Mouse (Mus musculus) forebrain, embryonic 12.5 days (tissue): ENCODE data around the gene Ears2. TPM values are rescaled to one million over a fixed set of nuclear protein-coding genes. Genes with fewer than 3 reads are reported as not detected.
"Not testable (repeated sequence)": the region's sequence is repeated elsewhere in the genome, so short reads cannot be mapped to it uniquely, and the experiment has no call there.

Experiments
- ATAC-seq: fragments of 200-750 bp; cut with Nextera tagmentation; 2 replicates; pipeline ENCODE4 v1.8.0; 2017; ENCODE audit warnings: moderate TSS enrichment; ENCODE audit not compliant: low FRiP score
- H3K27ac ChIP-seq: fragments of 300-500 bp; sonication (generic); 2 replicates; pipeline ENCODE4 v1.5.1; 2016; ENCODE audit warnings: mild to moderate bottlenecking
- H3K27me3 ChIP-seq: fragments of 300-500 bp; sonication (generic); 2 replicates; pipeline ENCODE4 v1.6.1; 2016; ENCODE audit warnings: mild to moderate bottlenecking
- H3K36me3 ChIP-seq: fragments of 300-500 bp; sonication (generic); replicated peaks from 2 replicates; pipeline ENCODE4 v1.6.1; 2016; ENCODE audit warnings: mild to moderate bottlenecking
- H3K4me1 ChIP-seq: fragments of 300-500 bp; sonication (generic); 2 replicates; pipeline ENCODE4 v1.6.1; 2016
- H3K4me2 ChIP-seq: fragments of 300-500 bp; sonication (generic); 2 replicates; pipeline ENCODE4 v1.6.1; 2016; ENCODE audit warnings: mild to moderate bottlenecking, moderate library complexity
- H3K4me3 ChIP-seq: fragments of 300-500 bp; sonication (generic); replicated peaks from 2 replicates; pipeline ENCODE4 v1.5.1; 2016; ENCODE audit warnings: mild to moderate bottlenecking
- H3K9ac ChIP-seq: fragments of 300-500 bp; sonication (generic); 2 replicates; pipeline ENCODE4 v1.6.1; 2016; ENCODE audit warnings: mild to moderate bottlenecking
- H3K9me3 ChIP-seq: fragments of 300-500 bp; sonication (generic); 2 replicates; pipeline ENCODE4 v1.6.1; 2016
- WGBS: fragments of 180-500 bp; shearing (Covaris S2); methylation state at CpG from one replicate; pipeline ENCODE4 v1.1.7; 2016; 5-methylcytosine and 5-hydroxymethylcytosine counted together
- polyA plus RNA-seq: library from polyadenylated mRNA; unstranded; fragments of >200 nt; fragmentation: Nextera tagmentation; extraction: Ambion mirVana; gene quantifications from 2 replicates; pipeline ENCODE4 v1.2.1, GENCODE M21; 2016

Ears2 gene
- polyA plus RNA-seq, result 15.0 and 16.1 TPM in 2 replicates

DNA sequence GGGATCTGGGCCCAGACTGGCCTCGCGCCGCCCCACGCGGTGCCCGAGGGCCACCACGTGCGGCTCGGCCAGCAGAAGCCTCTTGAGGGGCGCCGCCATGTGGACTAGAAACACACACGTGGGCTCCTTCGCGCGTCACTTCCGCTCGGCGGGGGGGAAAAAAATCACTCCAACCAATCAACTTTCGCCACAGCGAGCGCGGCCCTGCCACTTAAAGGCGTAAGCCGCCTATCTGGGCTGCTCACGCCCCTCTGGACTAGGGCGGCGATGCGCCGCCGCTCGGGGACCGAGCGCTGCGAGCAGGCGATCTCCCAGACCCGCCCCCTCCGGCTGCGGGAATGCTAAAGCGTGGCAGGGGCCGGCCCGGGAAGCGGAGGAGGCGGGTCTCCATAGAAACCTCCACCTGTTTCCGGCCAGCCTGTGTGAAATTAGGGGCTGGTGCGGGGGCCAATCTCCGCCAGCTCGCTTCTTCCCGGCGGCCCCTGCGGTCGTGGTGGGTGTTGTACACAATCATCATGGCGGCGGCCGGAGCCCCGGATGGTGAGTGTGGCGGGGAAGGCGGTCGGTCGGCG lies at the start of gene Ears2, which contains the start of gene Ubfd1:
Gene Ears2 (minus strand): TSS at position 319 of the 572 bp plus-strand sequence.
Gene Ubfd1 (plus strand): TSS at position 231 of the 572 bp plus-strand sequence.
- peak within 1 kb of the TSS; percentile 96 for H3K27ac ChIP-seq
- no peaks in the 10 kb centered on the region for H3K27me3 ChIP-seq
- H3K4me3 ChIP-seq, result peak within 1 kb of the TSS; percentile 100
- peaks cover 29% of the 10 kb centered on the region for H3K4me1 ChIP-seq
- peak; percentile 99 for ATAC-seq
- peak within 1 kb of the TSS; percentile 82 for H3K4me2 ChIP-seq
- peak within 1 kb of the TSS; percentile 97 for H3K9ac ChIP-seq
- under 1% methylated on average over 59 of the region's 60 CpGs for WGBS
- no peaks in the 10 kb centered on the region for H3K9me3 ChIP-seq
- H3K36me3 ChIP-seq, result peaks cover 31% of the 10 kb centered on the region

DNA sequence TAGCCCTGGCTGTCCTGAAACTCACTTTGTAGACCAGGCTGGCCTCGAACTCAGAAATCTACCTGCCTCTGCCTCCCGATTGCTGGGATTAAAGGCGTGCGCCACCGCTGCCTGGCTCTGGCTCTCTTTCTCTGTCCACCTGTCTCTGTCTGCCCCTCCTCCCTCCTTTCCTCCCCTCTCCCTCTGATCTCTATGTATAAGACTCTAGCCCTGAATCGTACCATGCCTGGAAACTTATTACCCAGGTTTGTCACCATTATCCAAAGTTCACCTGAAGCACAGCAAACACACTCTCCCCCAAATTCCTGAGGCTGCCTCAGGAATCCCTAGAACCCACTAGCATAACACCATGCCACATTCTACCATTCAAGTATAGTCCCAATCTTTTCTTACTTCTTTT lies 41.1 kb upstream of the Ears2 start:
- no peak overlapping the region for H3K27ac ChIP-seq

DNA sequence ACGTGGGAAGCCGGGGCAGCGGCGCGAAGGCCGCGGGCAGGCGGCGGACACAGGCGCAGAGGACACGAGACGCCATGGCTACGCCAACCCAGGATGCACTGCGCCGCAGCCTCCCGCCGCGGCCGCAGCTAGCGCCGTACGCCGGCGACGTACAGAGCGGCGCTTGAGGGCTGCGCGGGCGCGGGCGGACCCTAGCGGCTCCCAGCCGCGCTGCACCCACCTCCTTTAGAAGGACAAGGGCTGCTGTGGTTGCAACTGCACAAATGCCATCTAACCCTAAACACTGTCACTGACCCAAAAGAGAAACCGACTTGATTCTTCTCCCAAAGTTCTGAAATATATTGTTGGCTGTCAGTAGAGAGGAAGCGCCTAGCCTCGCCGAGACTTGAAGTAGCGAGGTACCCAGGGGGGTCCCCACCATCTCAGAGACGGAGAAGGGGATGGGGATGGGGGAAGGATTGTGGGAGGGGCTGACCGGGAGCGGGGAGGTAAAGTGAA lies 34.7 kb upstream of the Ears2 start, which contains the start of gene Ndufab1:
Gene Ndufab1 (minus strand): TSS at position 140 of the 498 bp plus-strand sequence.
- Histone ChIP-seq H3K4me2 (peak within 1 kb of the TSS; percentile 83), H3K4me1 (peaks cover 13% of the 10 kb centered on the region), H3K9me3 (no peaks in the 10 kb centered on the region), H3K27me3 (no peaks in the 10 kb centered on the region), H3K36me3 (peaks cover 20% of the 10 kb centered on the region), H3K9ac (peak within 1 kb of the TSS; percentile 76), H3K27ac (no peak within 1 kb of the TSS), H3K4me3 (peak within 1 kb of the TSS; percentile 60)
- peak; percentile 99 for ATAC-seq
- WGBS, result under 1% methylated on average over 32 of the region's 43 CpGs

More for the DNA sequence above, 41.1 kb upstream of the Ears2 start:
- WGBS, result 97% methylated on average over 6 of the region's 6 CpGs
- Histone ChIP-seq H3K9me3 (no peaks in the 10 kb centered on the region), H3K4me2 (no peak overlapping the region), H3K27me3 (no peaks in the 10 kb centered on the region), H3K36me3 (peaks cover 42% of the 10 kb centered on the region), H3K4me1 (no peaks in the 10 kb centered on the region), H3K9ac (no peak overlapping the region), H3K4me3 (no peak overlapping the region)
- no peak for ATAC-seq

DNA sequence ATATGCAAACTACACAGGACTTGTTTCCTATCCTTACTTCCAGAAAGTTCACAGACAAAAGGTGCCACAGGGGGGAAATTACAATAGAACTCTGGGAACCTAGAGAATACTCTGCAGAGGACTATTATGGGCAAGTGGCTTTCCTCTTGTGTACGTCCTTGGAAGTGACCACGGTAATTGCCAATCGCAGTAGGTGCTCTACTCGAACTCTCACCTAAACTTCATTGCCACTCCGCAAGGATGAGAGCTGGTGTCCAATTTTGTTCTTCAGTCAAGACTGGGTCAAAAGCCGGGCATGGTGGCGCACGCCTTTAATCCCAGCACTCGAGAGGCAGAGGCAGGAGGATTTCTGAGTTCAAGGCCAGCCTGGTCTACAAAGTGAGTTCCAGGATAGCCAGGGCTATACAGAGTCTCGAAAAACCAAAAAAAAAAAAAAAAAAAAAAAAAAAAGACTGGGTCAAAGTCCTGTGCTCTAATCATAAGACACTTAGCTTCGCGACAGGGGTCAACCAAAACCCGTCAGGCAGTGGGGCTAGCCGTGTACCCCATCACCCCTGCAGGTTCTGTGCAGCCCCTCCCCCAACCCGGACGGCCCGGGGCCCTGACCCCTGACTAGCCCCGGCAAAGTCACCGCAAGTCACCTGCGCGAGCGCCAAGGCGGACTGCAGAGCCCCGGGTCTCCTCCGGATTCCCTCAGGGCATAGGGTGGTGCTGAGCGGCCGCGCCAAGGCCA lies 34.1 kb upstream of the Ears2 start:
- not testable (repeated sequence) for H3K27ac ChIP-seq, H3K27me3 ChIP-seq, H3K9me3 ChIP-seq
- H3K9ac ChIP-seq, result peak overlapping the region; percentile 76
- peak overlapping the region; percentile 60 for H3K4me3 ChIP-seq
- peak; percentile 80 for ATAC-seq
- WGBS, result 7% methylated on average over 25 of the region's 28 CpGs
- peaks cover 23% of the 10 kb centered on the region for H3K36me3 ChIP-seq
- H3K4me1 ChIP-seq, result peaks cover 13% of the 10 kb centered on the region
- peak overlapping the region; percentile 83 for H3K4me2 ChIP-seq

DNA sequence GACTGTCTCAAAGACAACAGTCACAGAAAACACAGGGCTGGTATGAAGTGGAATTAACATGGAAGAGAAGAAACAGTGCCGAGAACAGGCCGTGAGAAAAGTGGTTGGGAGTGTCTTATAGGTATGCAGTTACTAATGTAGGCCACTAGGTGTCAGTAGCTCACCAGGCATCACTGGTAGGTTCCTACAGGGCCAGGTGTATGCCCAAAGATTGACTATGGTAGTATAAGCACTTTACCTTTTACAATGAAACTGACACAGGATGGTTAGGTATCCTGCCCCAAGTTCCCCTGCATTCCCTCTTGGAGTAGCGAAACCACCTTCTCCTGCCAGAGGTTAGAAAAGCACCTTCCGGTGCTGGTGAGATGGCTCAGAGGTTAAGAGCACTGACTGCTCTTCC lies 32.2 kb upstream of the Ears2 start:
- H3K9me3 ChIP-seq, result no peaks in the 10 kb centered on the region
- H3K27ac ChIP-seq, result no peak overlapping the region
- 67% methylated on average over 4 of the region's 4 CpGs for WGBS

DNA sequence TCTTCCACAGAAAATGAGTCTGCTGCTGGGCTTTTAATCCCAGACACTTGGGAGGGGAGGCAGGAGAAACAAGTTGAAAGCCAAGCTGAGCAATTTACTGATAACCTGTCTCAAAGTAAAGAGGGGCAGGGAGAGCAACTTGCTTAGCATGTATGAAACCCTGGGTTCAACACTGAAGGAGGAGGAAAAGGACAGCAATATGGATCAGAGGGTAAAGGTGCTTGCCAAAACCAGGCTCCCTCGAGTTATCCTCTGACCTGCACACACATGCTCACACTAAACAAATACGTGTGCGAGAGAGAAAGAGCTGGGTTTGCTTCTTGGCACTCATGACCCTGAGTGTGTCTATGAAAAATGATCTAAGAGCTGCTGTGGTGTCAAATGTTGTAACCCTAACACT lies 30.9 kb upstream of the Ears2 start:
- no peaks in the 10 kb centered on the region for H3K9me3 ChIP-seq
- ATAC-seq, result no peak
- H3K27ac ChIP-seq, result no peak overlapping the region
- no peaks in the 10 kb centered on the region for H3K27me3 ChIP-seq
- peaks cover 13% of the 10 kb centered on the region for H3K4me1 ChIP-seq
- 94% methylated on average over 3 of the region's 3 CpGs for WGBS
- no peak overlapping the region for H3K4me3 ChIP-seq
- peaks cover 51% of the 10 kb centered on the region for H3K36me3 ChIP-seq
- no peak overlapping the region for H3K4me2 ChIP-seq
- H3K9ac ChIP-seq, result no peak overlapping the region

More for the DNA sequence above, 32.2 kb upstream of the Ears2 start:
- Histone ChIP-seq H3K4me2 (no peak overlapping the region), H3K27me3 (no peaks in the 10 kb centered on the region), H3K4me1 (peaks cover 13% of the 10 kb centered on the region), H3K4me3 (no peak overlapping the region), H3K9ac (no peak overlapping the region), H3K36me3 (peaks cover 42% of the 10 kb centered on the region)
- no peak for ATAC-seq

DNA sequence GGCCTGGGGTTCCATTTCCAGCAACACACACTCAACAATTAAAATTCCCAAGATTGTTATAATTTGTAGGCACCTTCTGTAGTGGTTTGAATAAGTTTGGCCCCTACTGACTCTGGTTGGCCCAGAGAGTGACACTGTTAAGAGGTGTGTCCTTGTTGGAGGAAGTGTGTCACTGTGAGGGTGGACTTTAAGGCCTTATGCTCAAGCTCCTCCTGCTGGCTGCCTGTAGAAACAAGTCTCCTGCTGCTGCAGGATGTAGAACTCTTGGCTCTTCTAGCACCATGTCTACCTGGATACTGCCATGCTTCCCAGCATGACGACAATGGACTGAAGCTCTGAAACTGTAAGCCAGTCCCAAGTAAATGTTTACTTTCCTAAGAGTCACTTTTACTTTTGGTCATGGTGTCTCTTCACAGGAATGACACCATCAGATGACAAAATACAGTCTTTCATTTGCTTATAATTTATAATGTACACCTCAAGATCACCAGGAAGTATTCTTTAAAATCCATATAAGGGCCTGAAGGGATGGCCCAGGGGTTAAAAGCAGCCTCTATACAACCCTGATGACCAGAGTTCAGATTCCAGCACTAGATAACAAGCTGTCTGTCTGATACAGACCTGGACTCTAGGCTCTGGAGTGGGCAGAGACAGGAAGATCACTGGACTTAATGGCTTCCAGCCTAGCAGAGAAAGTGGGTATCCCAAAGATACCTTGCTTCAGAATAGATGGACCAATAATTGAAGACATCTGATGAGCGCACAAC lies 27.7 kb upstream of the Ears2 start:
- 97% methylated on average over 2 of the region's 2 CpGs for WGBS
- no peak for ATAC-seq
- H3K36me3 ChIP-seq, result peaks cover 82% of the 10 kb centered on the region

DNA sequence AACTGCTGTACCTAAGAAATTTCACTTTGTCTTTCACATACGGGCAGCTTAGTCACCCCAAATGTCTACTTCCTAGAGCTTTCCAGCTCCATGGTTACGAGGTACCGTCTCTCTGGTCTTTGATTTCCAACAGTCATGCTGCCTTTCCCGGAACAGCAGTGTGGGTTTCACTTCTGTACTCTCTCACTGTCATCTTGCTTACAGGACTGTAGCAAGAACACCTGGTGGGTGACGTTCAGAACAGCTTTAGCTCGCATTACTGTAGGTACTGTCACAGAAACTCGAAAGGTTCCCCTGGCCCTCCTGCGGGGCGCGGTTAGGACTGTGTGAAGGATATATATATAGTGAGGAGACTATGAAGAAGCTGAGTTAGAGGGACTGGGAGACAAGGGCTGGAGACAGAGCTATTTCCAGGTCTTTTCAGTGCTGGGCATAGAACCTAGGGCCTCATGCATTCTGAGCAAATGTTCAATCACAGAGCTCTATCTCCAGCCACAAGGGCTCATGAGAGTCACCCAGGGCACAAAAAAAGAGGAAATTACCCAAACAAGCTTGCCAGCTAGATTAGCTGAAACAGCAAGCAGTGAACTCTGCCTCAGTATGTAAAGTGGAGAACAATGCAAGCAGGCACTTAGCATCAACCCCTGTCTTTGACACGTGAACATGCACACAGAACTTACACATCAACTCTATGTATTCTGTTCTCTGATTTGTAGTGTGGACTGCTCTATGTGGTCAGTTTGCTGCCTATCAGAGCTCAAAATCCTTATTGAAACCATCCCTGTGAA lies 20.3 kb upstream of the Ears2 start:
- Histone ChIP-seq H3K4me2 (no peak overlapping the region), H3K27ac (no peak overlapping the region), H3K9ac (no peak overlapping the region), H3K36me3 (peaks cover 77% of the 10 kb centered on the region), H3K4me1 (no peaks in the 10 kb centered on the region), H3K27me3 (no peaks in the 10 kb centered on the region), H3K4me3 (no peak overlapping the region), H3K9me3 (no peaks in the 10 kb centered on the region)
- no peak for ATAC-seq
- 95% methylated on average over 11 of the region's 11 CpGs for WGBS

More for the DNA sequence above, 27.7 kb upstream of the Ears2 start:
- Histone ChIP-seq H3K4me3 (no peak overlapping the region), H3K4me1 (0 out of 2 replicates have a peak, but pooled peaks cover 1% of the 10 kb centered on the region), H3K9ac (no peak overlapping the region), H3K9me3 (no peaks in the 10 kb centered on the region), H3K27ac (no peak overlapping the region), H3K27me3 (no peaks in the 10 kb centered on the region), H3K4me2 (no peak overlapping the region)

DNA sequence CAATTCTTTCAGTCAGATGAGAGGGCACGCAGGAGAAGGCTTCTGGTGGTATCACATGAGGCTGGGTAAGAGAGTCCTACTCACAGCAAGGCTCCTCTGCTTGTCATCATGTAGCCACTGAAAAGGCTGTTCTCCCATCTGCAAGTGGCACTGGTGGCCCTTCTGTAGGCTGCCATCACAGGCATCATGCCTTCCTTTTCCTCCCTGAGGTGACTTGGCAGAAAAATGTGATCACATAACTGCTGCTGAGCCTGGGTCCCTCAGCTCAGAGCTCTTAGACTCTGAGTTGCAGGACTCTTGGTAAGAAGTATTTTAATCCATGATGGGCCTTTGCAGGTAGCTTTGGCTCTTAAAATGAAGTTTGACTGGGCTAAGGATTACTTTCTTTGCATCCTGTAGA lies 14.0 kb upstream of the Ears2 start:
- Histone ChIP-seq H3K36me3 (peaks cover 72% of the 10 kb centered on the region), H3K4me3 (no peak overlapping the region), H3K4me1 (no peaks in the 10 kb centered on the region), H3K9me3 (no peaks in the 10 kb centered on the region), H3K27ac (no peak overlapping the region), H3K9ac (no peak overlapping the region), H3K4me2 (no peak overlapping the region), H3K27me3 (no peaks in the 10 kb centered on the region)
- no peak for ATAC-seq
- 92% methylated on average over 1 of the region's 1 CpGs for WGBS

DNA sequence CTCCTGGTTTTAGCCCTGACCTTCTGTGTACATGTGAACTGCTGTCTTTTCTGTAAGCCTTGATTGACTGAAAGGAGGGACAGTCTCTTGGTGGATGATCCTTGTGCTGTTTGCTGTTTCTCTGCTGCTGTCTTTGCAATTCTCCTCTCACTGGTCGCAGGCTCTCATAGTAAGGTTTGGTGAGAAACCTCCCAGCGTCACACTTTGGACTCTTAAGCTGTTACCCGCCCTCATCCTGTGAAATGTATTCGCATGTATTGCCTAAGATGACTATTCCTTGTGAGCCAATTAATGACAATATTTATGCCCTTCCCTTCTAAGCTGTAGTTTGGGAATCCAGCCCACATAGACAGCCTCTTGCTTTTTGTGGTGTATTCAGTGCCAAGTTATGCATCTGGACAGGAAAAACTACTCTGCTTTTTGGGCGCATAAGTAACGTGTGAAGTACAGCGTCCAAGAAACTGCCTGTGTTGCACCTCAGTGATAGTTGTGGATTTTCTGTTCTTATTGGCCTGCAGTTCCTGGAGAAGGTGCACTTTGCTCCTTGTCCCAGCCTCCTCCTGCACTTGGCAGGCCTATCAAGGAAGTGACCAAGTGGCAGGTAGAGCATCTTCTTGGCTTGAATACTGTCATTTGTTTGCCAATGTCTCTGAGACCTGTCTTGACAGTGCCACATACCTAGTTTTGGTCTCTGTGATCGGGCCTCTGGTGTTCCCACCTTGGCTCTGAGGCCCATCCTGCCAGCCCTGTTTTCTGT lies 12.9 kb upstream of the Ears2 start:
- no peak for ATAC-seq
- H3K36me3 ChIP-seq, result peaks cover 74% of the 10 kb centered on the region
- H3K4me1 ChIP-seq, result no peaks in the 10 kb centered on the region
- no peak overlapping the region for H3K4me2 ChIP-seq
- no peaks in the 10 kb centered on the region for H3K9me3 ChIP-seq
- H3K4me3 ChIP-seq, result no peak overlapping the region
- H3K9ac ChIP-seq, result no peak overlapping the region
- 93% methylated on average over 8 of the region's 8 CpGs for WGBS
- H3K27ac ChIP-seq, result no peak overlapping the region
- H3K27me3 ChIP-seq, result no peaks in the 10 kb centered on the region

DNA sequence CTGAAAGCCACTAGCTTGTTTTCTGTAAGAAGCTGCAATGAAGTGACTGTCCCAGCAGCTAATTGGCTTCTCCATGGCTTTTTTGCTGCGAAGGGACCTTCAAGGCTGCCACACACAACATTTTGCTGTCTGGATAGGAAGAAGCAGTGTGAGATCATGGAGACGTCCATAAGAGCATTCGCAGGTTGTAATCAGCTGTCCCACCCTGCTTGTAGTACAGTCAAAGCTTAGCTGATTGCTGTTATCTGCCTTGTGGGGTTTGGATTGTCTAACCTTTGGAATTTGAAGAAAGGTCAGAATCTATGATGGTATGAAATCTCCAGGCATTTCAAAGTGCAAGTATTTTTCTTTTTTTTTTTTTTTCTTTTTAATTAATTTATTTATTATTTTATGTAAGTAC lies 7.3 kb upstream of the Ears2 start:
- H3K27me3 ChIP-seq, result no peaks in the 10 kb centered on the region
- no peak overlapping the region for H3K4me3 ChIP-seq
- no peak for ATAC-seq
- no peaks in the 10 kb centered on the region for H3K9me3 ChIP-seq
- no peak overlapping the region for H3K27ac ChIP-seq
- H3K4me2 ChIP-seq, result no peak overlapping the region
- WGBS, result 90% methylated on average over 3 of the region's 3 CpGs
- peaks cover 2% of the 10 kb centered on the region; the same call in 1 of the 2 replicates for H3K4me1 ChIP-seq
- H3K9ac ChIP-seq, result no peak overlapping the region
- H3K36me3 ChIP-seq, result peaks cover 89% of the 10 kb centered on the region
